Mouse (Mus musculus) forebrain, embryonic 11.5 days (tissue): Measurements from ENCODE around the gene Tuft1. TPM values are rescaled to one million over a fixed set of nuclear protein-coding genes. Genes with fewer than 3 reads are reported as not detected.

Experiments used
- ATAC-seq: fragments of 200-750 bp; cut with Nextera tagmentation; replicated peaks from 2 replicates; pipeline ENCODE4 v1.8.0; 2017; ENCODE audit warnings: moderate TSS enrichment; ENCODE audit not compliant: low FRiP score
- DNase-seq: peaks from one replicate; pipeline ENCODE4 v3.0.0-alpha.2; 2017; ENCODE audit warnings: low spot score
- H3K27ac ChIP-seq: fragments of 300-500 bp; sonication (generic); 2 replicates; pipeline ENCODE4 v1.5.1; 2014; ENCODE audit warnings: low read depth, low read length
- H3K27me3 ChIP-seq: fragments of 300-500 bp; sonication (generic); 2 replicates; pipeline ENCODE4 v1.6.1; 2014; ENCODE audit warnings: mild to moderate bottlenecking, low read length, mixed read lengths; ENCODE audit not compliant: control insufficient read depth, insufficient read depth
- H3K36me3 ChIP-seq: fragments of 300-500 bp; sonication (generic); 2 replicates; pipeline ENCODE4 v1.6.1; 2014; ENCODE audit warnings: mild to moderate bottlenecking, low read length, moderate library complexity, mixed read lengths; ENCODE audit not compliant: control insufficient read depth, insufficient read depth
- H3K4me1 ChIP-seq: fragments of 300-500 bp; sonication (generic); replicated peaks from 2 replicates; pipeline ENCODE4 v1.6.1; 2014; ENCODE audit warnings: low read length, mixed read lengths; ENCODE audit not compliant: control insufficient read depth, insufficient read depth
- H3K4me2 ChIP-seq: fragments of 300-500 bp; sonication (generic); 2 replicates; pipeline ENCODE4 v1.6.1; 2014; ENCODE audit warnings: low read depth, mild to moderate bottlenecking, low read length, moderate library complexity, mixed read lengths; ENCODE audit not compliant: severe bottlenecking
- H3K4me3 ChIP-seq: fragments of 300-500 bp; sonication (generic); 2 replicates; pipeline ENCODE4 v1.5.1; 2014; ENCODE audit warnings: low read depth, low read length
- H3K9ac ChIP-seq: fragments of 300-500 bp; sonication (generic); 2 replicates; pipeline ENCODE4 v1.6.1; 2014; ENCODE audit warnings: low read length
- H3K9me3 ChIP-seq: fragments of 300-500 bp; sonication (generic); 2 replicates; pipeline ENCODE4 v1.6.1; 2016; ENCODE audit warnings: low read length, mixed read lengths; ENCODE audit not compliant: control insufficient read depth
- WGBS: fragments of 180-500 bp; shearing (Covaris S2); extraction: QIAGEN DNeasy Blood & Tissue Kit; methylation state at CpG from one replicate; pipeline ENCODE4 v1.1.7; 2014; 5-methylcytosine and 5-hydroxymethylcytosine counted together
- polyA plus RNA-seq: library from polyadenylated mRNA; unstranded; fragments of >200 nt; fragmentation: Nextera tagmentation; extraction: Ambion mirVana; gene quantifications from 2 replicates; pipeline ENCODE4 v1.2.1, GENCODE M21; 2014

Gene Tuft1
- polyA plus RNA-seq, 1 experiment from 2014 or later: 3.8 TPM

DNA sequence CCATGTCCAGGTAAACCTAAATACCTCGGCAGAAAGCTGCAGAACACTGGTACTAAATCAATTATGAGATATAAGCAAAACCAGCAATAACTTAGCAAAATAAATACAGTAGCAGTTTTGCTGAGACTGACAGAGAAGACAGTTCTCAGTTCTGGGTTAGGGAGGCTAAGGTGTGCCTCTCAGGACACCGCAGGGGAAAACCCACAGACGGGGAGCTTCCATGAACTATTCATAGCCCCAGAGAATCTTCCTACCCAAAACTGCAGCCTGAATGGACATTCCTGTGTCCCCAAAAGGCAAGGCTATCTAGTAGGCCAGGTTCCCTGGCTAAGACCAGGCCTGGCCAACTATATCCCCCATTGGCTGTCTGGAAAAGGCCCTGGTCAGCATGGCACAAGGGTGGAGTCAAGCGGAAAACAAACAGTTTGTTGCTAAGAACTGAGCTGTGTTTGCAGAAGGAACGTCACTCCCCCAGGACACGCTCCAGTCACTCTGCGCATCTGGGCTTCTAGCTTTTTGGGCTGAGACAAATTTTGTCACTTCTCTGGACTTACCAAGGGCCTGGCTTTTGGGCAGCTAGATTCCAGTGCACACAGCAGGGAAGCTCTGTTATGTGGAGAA is 45.3 kb downstream of the Tuft1 start:
- peak; percentile 30 for DNase-seq
- Histone ChIP-seq H3K9me3 (no peaks in the 10 kb centered on the region), H3K4me3 (no peak overlapping the region), H3K4me1 (no peaks in the 10 kb centered on the region), H3K36me3 (no peaks in the 10 kb centered on the region), H3K9ac (no peak overlapping the region), H3K27me3 (no peaks in the 10 kb centered on the region), H3K4me2 (no peak overlapping the region), H3K27ac (no peak overlapping the region)
- 67% methylated on average over 7 of the region's 7 CpGs for WGBS
- no peak for ATAC-seq

DNA sequence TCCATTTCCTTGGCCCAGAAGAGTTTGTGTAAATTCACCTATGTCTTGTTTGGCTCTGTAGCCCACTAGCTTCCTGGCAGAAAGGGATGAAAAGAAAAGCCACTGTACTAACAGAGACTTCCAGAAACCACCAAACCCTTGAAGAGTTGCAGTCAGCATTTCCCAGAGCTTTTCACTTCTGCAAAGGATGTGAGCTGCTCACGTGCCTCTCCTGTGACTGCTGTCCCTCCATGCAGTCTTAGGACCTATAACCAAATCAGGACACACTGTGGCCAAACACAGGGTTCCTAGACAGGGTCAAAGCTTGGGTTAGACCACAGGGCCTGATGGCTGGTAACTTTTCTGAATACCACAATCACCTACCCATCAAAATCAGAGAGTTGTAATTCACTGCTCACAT is 46.4 kb downstream of the Tuft1 start:
- DNase-seq: peak; percentile 16
- no peak for ATAC-seq
- Histone ChIP-seq H3K36me3 (no peaks in the 10 kb centered on the region), H3K4me1 (no peaks in the 10 kb centered on the region), H3K9ac (no peak overlapping the region), H3K4me2 (no peak overlapping the region), H3K4me3 (no peak overlapping the region), H3K27ac (no peak overlapping the region), H3K9me3 (no peaks in the 10 kb centered on the region), H3K27me3 (no peaks in the 10 kb centered on the region)
- 85% methylated on average over 1 of the region's 1 CpGs for WGBS

- Histone ChIP-seq H3K9ac (no peak overlapping the region), H3K4me1 (no peaks in the 10 kb centered on the region), H3K4me2 (no peak overlapping the region), H3K27ac (no peak overlapping the region), H3K4me3 (no peak overlapping the region), H3K27me3 (no peaks in the 10 kb centered on the region), H3K36me3 (no peaks in the 10 kb centered on the region), H3K9me3 (no peaks in the 10 kb centered on the region)
- DNase-seq: peak; percentile 36
- 81% methylated on average over 5 of the region's 5 CpGs for WGBS
- no peak for ATAC-seq
Measured at GRCm38 (mm10) chr3:94611834-94612233, 46.8 kb downstream of the Tuft1 start.

DNA sequence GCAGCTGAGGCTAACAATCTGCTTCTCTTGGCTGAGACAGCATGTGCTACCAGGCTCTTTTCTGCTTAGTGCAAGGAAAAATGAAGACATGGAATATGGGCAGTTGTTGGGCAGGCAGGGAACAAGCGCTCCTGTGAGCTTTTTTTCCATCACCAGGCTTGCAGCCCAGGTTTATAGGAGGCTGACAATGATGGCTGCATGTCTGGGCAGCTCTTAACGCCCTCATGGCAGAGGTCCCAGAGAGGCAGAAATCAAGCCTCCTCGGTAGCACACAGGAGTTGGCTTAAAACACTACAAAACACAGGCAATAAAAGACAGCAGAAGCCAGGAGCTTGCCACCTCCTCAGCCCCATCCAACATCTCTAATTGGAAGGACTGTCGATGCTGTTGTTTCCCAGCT is 47.3 kb downstream of the Tuft1 start:
- no peaks in the 10 kb centered on the region for H3K36me3 ChIP-seq
- no peak overlapping the region for H3K9ac ChIP-seq
- ATAC-seq (no peak), DNase-seq (no peak)
- no peak overlapping the region for H3K27ac ChIP-seq
- no peak overlapping the region for H3K4me3 ChIP-seq
- no peak overlapping the region for H3K4me2 ChIP-seq
- H3K9me3 ChIP-seq: no peaks in the 10 kb centered on the region
- no peaks in the 10 kb centered on the region for H3K27me3 ChIP-seq
- H3K4me1 ChIP-seq: no peaks in the 10 kb centered on the region
- 84% methylated on average over 4 of the region's 4 CpGs for WGBS

- WGBS: 88% methylated on average over 2 of the region's 2 CpGs
- ATAC-seq (no peak), DNase-seq (peak; percentile 32)
- Histone ChIP-seq H3K27me3 (no peaks in the 10 kb centered on the region), H3K27ac (no peak overlapping the region), H3K36me3 (no peaks in the 10 kb centered on the region), H3K4me2 (no peak overlapping the region), H3K4me1 (no peaks in the 10 kb centered on the region), H3K9ac (no peak overlapping the region), H3K4me3 (no peak overlapping the region), H3K9me3 (no peaks in the 10 kb centered on the region)
Measured at GRCm38 (mm10) chr3:94610581-94610980, 48.1 kb downstream of the Tuft1 start.

DNA sequence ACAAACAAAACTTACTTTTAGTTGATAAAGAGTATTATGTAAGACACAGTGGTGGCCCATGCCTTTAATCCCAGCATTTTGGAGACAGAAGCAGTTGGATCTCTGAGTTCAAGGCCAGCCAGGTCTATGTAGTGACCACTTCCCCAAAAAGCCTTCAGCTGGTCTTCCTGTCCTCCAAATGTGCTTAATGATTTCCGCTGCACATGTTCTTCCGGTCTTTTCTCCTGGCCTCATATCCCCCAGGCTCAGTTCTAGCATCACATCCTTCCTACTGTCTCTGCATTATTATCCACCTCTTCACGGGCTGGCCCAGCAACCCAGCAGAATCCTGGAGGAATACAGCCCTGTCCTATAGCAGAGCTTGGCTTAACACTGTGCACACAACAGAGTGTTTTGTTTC is 49.1 kb downstream of the Tuft1 start:
- DNase-seq (no peak), ATAC-seq (no peak)
- Histone ChIP-seq H3K9ac (no peak overlapping the region), H3K4me2 (no peak overlapping the region), H3K36me3 (no peaks in the 10 kb centered on the region), H3K27me3 (no peaks in the 10 kb centered on the region), H3K4me3 (no peak overlapping the region), H3K4me1 (no peaks in the 10 kb centered on the region), H3K27ac (no peak overlapping the region), H3K9me3 (no peaks in the 10 kb centered on the region)
- WGBS: 93% methylated on average over 3 of the region's 3 CpGs

DNA sequence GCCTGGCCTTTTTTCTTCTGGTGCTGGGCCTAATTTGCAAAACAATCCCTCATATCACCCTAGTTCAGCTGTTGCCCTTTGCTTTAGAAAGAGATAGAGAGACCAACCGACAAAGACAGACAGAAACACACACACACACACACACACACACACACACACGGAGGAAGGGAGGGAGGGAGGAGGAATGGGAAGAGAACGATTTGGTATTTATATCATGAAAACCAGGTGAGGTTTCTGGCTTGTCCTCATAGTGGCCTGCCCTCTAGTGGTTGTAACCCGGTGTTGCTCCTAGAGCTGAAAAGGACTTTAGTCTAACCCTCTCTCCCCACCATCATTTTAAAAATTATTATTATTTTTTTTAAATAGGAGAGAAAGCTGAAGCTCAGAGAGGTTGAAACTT is 56.7 kb downstream of the Tuft1 start:
- Histone ChIP-seq H3K36me3 (no peaks in the 10 kb centered on the region), H3K4me2 (no peak overlapping the region), H3K9me3 (no peaks in the 10 kb centered on the region), H3K9ac (no peak overlapping the region), H3K27me3 (no peaks in the 10 kb centered on the region), H3K4me1 (no peaks in the 10 kb centered on the region), H3K27ac (no peak overlapping the region), H3K4me3 (no peak overlapping the region)
- DNase-seq (peak; percentile 68), ATAC-seq (no peak)
- 6% methylated on average over 4 of the region's 4 CpGs for WGBS

GRCm38 (mm10) chr3:94597224-94597779 is 61.4 kb downstream of the Tuft1 start:
- no peak for DNase-seq
- 86% methylated on average over 3 of the region's 3 CpGs for WGBS
- no peak for ATAC-seq

GRCm38 (mm10) chr3:94595871-94596287 is 62.8 kb downstream of the Tuft1 start:
- Histone ChIP-seq H3K36me3 (no peaks in the 10 kb centered on the region), H3K9me3 (no peaks in the 10 kb centered on the region), H3K4me1 (no peaks in the 10 kb centered on the region), H3K9ac (no peak overlapping the region), H3K27ac (no peak overlapping the region), H3K4me3 (no peak overlapping the region), H3K4me2 (no peak overlapping the region), H3K27me3 (no peaks in the 10 kb centered on the region)
- ATAC-seq (no peak), DNase-seq (no peak)
- 92% methylated on average over 6 of the region's 6 CpGs for WGBS

More at GRCm38 (mm10) chr3:94597224-94597779, 61.4 kb downstream of the Tuft1 start:
- no peak overlapping the region for H3K4me3 ChIP-seq
- H3K4me2 ChIP-seq: no peak overlapping the region
- no peaks in the 10 kb centered on the region for H3K36me3 ChIP-seq
- H3K4me1 ChIP-seq: no peaks in the 10 kb centered on the region
- H3K27me3 ChIP-seq: no peaks in the 10 kb centered on the region
- H3K27ac ChIP-seq: no peak overlapping the region
- no peaks in the 10 kb centered on the region for H3K9me3 ChIP-seq
- H3K9ac ChIP-seq: no peak overlapping the region
